Mouse (Mus musculus) liver, embryonic 14.5 days (tissue): ENCODE measurements around the gene Ano4. TPM values are rescaled to one million over a fixed set of nuclear protein-coding genes. Genes with fewer than 3 reads are reported as not detected.

Experiments
- ATAC-seq: fragments of 200-750 bp; cut with Nextera tagmentation; 2 replicates; pipeline ENCODE4 v1.8.0; 2017; ENCODE audit warnings: moderate number of reproducible peaks, mild to moderate bottlenecking, moderate library complexity; ENCODE audit not compliant: insufficient read depth
- DNase-seq, 3 experiments: peaks; one replicate each; pipeline ENCODE4 v3.0.0-alpha.2; 2012 to 2013; ENCODE audit warnings: low read depth in 3 of 3, low spot score in 3 of 3
- H3K27ac ChIP-seq: fragments of 300-500 bp; sonication (generic); 2 replicates; pipeline ENCODE4 v1.5.1; 2014; ENCODE audit warnings: moderate library complexity, mild to moderate bottlenecking, control low read depth, inconsistent platforms
- H3K27me3 ChIP-seq: fragments of 300-500 bp; sonication (generic); 2 replicates; pipeline ENCODE4 v1.6.1; 2014; ENCODE audit warnings: mild to moderate bottlenecking, low read length, moderate library complexity; ENCODE audit not compliant: control insufficient read depth, insufficient read depth
- H3K36me3 ChIP-seq: fragments of 300-500 bp; sonication (generic); replicated peaks from 2 replicates; pipeline ENCODE4 v1.6.1; 2014; ENCODE audit warnings: low read depth; ENCODE audit not compliant: control insufficient read depth, insufficient read depth
- H3K4me1 ChIP-seq, 2 experiments: fragments of 200-500 bp in 1 of 2; fragments of 300-500 bp in 1 of 2; sonication (generic) in 1 of 2; replicated peaks; 2 replicates each; pipeline ENCODE4 v1.6.1; 2012 to 2014; ENCODE audit warnings: antibody characterized with exemption in 1 of 2, inconsistent platforms in 1 of 2, low read length in 1 of 2; ENCODE audit not compliant: control insufficient read depth in 2 of 2, insufficient read depth in 2 of 2
- H3K4me2 ChIP-seq: fragments of 300-500 bp; sonication (generic); 2 replicates; pipeline ENCODE4 v1.6.1; 2014; ENCODE audit warnings: low read depth, mild to moderate bottlenecking, control low read depth, moderate library complexity
- H3K4me3 ChIP-seq, 2 experiments: fragments of 200-500 bp in 1 of 2; fragments of 300-500 bp in 1 of 2; sonication (generic) in 1 of 2; 2 replicates each; pipeline ENCODE4 v1.5.1; 2012 to 2014; ENCODE audit warnings: low read depth in 2 of 2, low read length in 2 of 2, mild to moderate bottlenecking in 2 of 2, control low read depth in 1 of 2, inconsistent platforms in 1 of 2, moderate library complexity in 1 of 2; ENCODE audit not compliant: insufficient read depth in 1 of 2
- H3K9ac ChIP-seq: fragments of 300-500 bp; sonication (generic); replicated peaks from 2 replicates; pipeline ENCODE4 v1.6.1; 2014; ENCODE audit warnings: mild to moderate bottlenecking, control low read depth, moderate library complexity
- H3K9me3 ChIP-seq: fragments of 300-500 bp; sonication (generic); 2 replicates; pipeline ENCODE4 v1.6.1; 2016; ENCODE audit warnings: low read length, mixed read lengths; ENCODE audit not compliant: control insufficient read depth
- CTCF ChIP-seq: IDR thresholded peaks from 2 replicates; pipeline ENCODE4 v1.5.1; 2016; ENCODE audit warnings: antibody characterized with exemption, low read depth, control low read depth
- EP300 ChIP-seq: IDR thresholded peaks from 2 replicates; pipeline ENCODE4 v1.6.1; 2016; ENCODE audit warnings: antibody characterized with exemption, low read depth
- WGBS: fragments of 180-500 bp; shearing (Covaris S2); extraction: QIAGEN DNeasy Blood & Tissue Kit; methylation state at CpG from one replicate; pipeline ENCODE4 v1.1.7; 2014; ENCODE audit not compliant: insufficient replicate concordance; 5-methylcytosine and 5-hydroxymethylcytosine counted together
- polyA plus RNA-seq, 2 experiments: library from polyadenylated mRNA; depleted of rRNA in 1 of 2; stranded (reverse) in 1 of 2; unstranded in 1 of 2; fragments of >200 nt; fragmentation: Nextera tagmentation in 1 of 2; extraction: Ambion mirVana in 1 of 2; gene quantifications; 2 replicates each; pipeline versions ENCODE4 v1.2.1 to v1.2.3; 2012 to 2014

The Ano4 gene
- polyA plus RNA-seq, 2 experiments, result 0.03 to 0.08 TPM

DNA sequence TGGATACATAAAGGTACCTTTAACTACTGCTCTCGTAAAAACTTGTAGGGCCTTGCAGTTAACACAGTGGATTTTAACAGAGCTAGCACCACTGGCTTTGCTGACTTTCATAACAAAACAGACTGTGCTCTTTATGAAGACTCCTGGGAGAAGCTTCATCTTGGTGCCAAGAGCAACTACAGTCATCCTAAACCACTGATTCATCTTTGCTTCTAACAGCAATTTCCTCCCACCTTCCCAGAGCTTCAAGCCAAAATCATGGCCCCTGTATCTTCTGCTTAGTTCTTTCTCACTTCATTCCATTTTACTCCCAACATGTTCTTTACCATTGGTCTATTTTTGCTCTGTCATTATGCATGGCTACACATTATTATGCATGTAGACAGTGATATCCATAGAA lies 100.8 kb downstream of the Ano4 start:
- WGBS, result 42% methylated on average over 1 of the region's 1 CpGs
- Histone ChIP-seq H3K36me3 (no peaks in the 10 kb centered on the region), H3K27ac (no peak overlapping the region), H3K4me3 (no peak overlapping the region), H3K9ac (no peak overlapping the region), H3K27me3 (no peaks in the 10 kb centered on the region), H3K9me3 (no peaks in the 10 kb centered on the region), H3K4me2 (no peak overlapping the region), H3K4me1 (no peaks in the 10 kb centered on the region)
- ATAC-seq, result no peak
- TF ChIP-seq EP300 (no peak), CTCF (no peak)
- DNase-seq, result no peak

DNA sequence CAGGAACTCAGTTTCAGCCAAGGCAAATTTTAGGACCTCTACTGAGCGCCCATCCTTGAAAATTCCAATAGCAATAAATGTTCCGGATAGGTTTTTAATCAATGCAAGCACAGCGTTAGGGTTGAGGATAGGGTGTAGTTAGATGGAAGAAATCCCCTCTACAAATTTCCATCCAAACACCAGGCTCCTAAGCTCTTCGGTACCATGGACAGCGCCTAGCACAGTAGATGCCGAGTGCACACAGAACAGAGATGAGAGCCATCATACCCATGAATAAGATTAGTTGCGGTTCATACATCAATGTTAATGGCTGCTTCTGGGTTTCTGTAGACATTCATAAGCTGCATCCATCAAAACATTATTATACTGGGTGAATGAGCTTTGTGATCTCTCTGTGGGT lies 120.0 kb downstream of the Ano4 start:
- Histone ChIP-seq H3K9me3 (no peaks in the 10 kb centered on the region), H3K4me2 (no peak overlapping the region), H3K36me3 (no peaks in the 10 kb centered on the region), H3K27me3 (no peaks in the 10 kb centered on the region), H3K9ac (no peak overlapping the region), H3K27ac (no peak overlapping the region), H3K4me3 (no peak overlapping the region), H3K4me1 (no peaks in the 10 kb centered on the region)
- peak in 2 of 3 experiments; percentile 4 to 12 for DNase-seq
- 31% methylated on average over 7 of the region's 7 CpGs for WGBS
- no peak for ATAC-seq
- no peak for TF ChIP-seq CTCF
- TF ChIP-seq EP300, result no peak

DNA sequence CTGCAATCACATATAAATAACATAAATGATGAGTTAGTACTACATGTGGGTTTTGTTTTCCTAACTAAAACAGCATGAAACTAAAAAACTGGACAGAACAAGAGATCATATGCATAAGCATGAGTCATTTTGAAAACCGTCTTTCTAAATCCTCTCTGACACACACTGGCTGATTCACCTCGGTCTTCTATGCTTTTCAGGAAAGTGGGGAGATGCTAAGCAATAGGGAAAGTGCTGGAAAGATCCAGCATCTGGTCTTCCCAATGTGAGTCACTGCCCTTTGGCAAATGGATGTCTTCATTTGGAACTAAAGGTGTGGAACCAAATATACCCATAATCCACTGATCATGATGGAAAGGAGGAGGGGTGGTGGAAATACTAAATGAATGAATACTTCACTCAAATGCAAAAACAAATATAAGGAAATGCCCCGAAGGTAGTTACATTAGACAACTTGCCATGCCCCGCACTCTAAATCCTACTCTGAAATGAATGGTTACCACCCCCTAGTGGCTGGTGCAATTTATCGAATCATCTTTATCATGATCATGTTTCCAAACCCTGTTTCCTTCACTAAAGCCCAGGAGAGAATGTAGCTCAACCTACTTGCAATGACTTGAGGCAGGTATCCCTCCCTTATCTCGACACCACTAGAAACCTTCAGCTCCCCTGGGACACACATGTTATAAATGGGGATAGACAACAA lies 122.1 kb downstream of the Ano4 start:
- H3K27ac ChIP-seq, result no peak overlapping the region
- no peak overlapping the region for H3K4me3 ChIP-seq
- H3K9me3 ChIP-seq, result no peaks in the 10 kb centered on the region
- H3K27me3 ChIP-seq, result no peaks in the 10 kb centered on the region
- no peak overlapping the region for H3K9ac ChIP-seq
- no peak overlapping the region for H3K4me2 ChIP-seq
- TF ChIP-seq EP300, result no peak
- TF ChIP-seq CTCF, result no peak
- DNase-seq, result no peak
- no peaks in the 10 kb centered on the region for H3K4me1 ChIP-seq
- no peak for ATAC-seq
- H3K36me3 ChIP-seq, result no peaks in the 10 kb centered on the region
- 49% methylated on average over 6 of the region's 6 CpGs for WGBS

DNA sequence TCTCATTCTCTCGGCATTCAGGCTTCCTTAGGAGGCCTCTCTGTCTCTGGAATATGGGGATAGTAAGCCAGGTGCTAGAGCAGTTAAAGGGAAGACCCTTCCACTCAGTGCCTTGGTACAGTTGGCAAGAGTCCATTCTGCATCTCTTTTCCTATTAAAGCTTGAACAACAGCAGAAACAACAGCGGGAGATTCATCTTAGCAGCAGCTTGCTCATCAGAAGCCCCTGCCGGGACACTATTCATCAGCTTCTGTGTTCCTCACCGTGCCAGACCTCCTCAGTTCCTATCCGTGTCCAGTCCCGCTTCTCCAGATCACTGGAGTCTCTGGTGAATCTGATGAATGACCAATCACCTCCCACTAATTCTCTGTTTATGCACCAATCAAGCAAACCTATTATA lies 128.5 kb downstream of the Ano4 start:
- Histone ChIP-seq H3K4me1 (no peaks in the 10 kb centered on the region), H3K36me3 (no peaks in the 10 kb centered on the region), H3K27ac (no peak overlapping the region), H3K9me3 (no peaks in the 10 kb centered on the region), H3K4me2 (no peak overlapping the region), H3K27me3 (no peaks in the 10 kb centered on the region), H3K4me3 (no peak overlapping the region), H3K9ac (no peak overlapping the region)
- ATAC-seq, result no peak
- WGBS, result 63% methylated on average over 6 of the region's 6 CpGs
- DNase-seq, result no peak
- TF ChIP-seq EP300 (no peak), CTCF (no peak)

GRCm38 (mm10) chr10:89205858-89206257 lies 138.7 kb downstream of the Ano4 start:
- DNase-seq, result no peak
- no peaks in the 10 kb centered on the region for H3K4me1 ChIP-seq
- no peak overlapping the region for H3K4me3 ChIP-seq
- TF ChIP-seq CTCF, result peak; percentile 43
- TF ChIP-seq EP300, result no peak
- WGBS, result 32% methylated on average over 2 of the region's 2 CpGs
- no peak overlapping the region for H3K4me2 ChIP-seq
- H3K27ac ChIP-seq, result no peak overlapping the region
- no peaks in the 10 kb centered on the region for H3K27me3 ChIP-seq
- no peak for ATAC-seq
- H3K9ac ChIP-seq, result no peak overlapping the region
- no peaks in the 10 kb centered on the region for H3K9me3 ChIP-seq
- no peaks in the 10 kb centered on the region for H3K36me3 ChIP-seq
